Comparison of ENCODE assay signal across 21 mouse cellular contexts in genomic region chr6:113534886-113535285, GRCm38 (mm10). TPM values are rescaled to one million over a fixed set of nuclear protein-coding genes. Genes with fewer than 3 reads are reported as not detected.
"Had no signal": no experiment of that assay in that cellular context is flagged by ENCODE, and none has a peak within 500 bp of the region (broad histone marks: within the 10 kb centered on the region; RNA-seq: fewer than 3 reads in every experiment).

No protein-coding gene starts in this region.

- H3K9ac ChIP-seq: liver, embryonic 13.5 days; liver, embryonic 15.5 days; liver, postnatal 0 days; lung, embryonic 15.5 days; midbrain, embryonic 13.5 days; midbrain, embryonic 15.5 days; neural tube, embryonic 12.5 days; stomach, embryonic 15.5 days had no signal

- H3K27ac ChIP-seq: liver, embryonic 13.5 days; liver, embryonic 15.5 days; lung, embryonic 15.5 days; macrophage; midbrain, embryonic 13.5 days; midbrain, embryonic 15.5 days; neural tube, embryonic 12.5 days; stomach, embryonic 15.5 days; stomach, postnatal 0 days had no signal

- H3K36me3 ChIP-seq: midbrain, embryonic 15.5 days; stomach, embryonic 15.5 days had no signal

- H3K27me3 ChIP-seq: liver, embryonic 13.5 days; liver, embryonic 15.5 days; lung, embryonic 15.5 days; megakaryocyte, embryonic 14.5 days; midbrain, embryonic 13.5 days; midbrain, embryonic 15.5 days; neural tube, embryonic 12.5 days; stomach, embryonic 15.5 days had no signal

- H3K4me3 ChIP-seq: liver, embryonic 13.5 days; liver, embryonic 15.5 days; lung, embryonic 15.5 days; megakaryocyte, embryonic 14.5 days; midbrain, embryonic 13.5 days; midbrain, embryonic 15.5 days; neural tube, embryonic 12.5 days; stomach, embryonic 15.5 days had no signal

- DNase-seq: liver, embryonic 13.5 days; liver, postnatal 0 days; lung, adult 2 months; lung, postnatal 14 days; lung, postnatal 36 days; right cerebral cortex, postnatal 14 days; thymus, adult 2 months; thymus, postnatal 25 days; thymus, postnatal 4 days had no signal

RNA-seq across cellular contexts. Expression of gene Prrt3, which starts 33.2 kb away (rescaled TPM):
- total RNA-seq: megakaryocyte progenitor cell, adult 5-6 weeks; monocyte, adult 5-6 weeks; neutrophil, adult 5-6 weeks had no signal
- polyA plus RNA-seq: macrophage had no signal
